Comparison of ENCODE assay signal across 10 mouse cellular contexts in the genomic region with DNA sequence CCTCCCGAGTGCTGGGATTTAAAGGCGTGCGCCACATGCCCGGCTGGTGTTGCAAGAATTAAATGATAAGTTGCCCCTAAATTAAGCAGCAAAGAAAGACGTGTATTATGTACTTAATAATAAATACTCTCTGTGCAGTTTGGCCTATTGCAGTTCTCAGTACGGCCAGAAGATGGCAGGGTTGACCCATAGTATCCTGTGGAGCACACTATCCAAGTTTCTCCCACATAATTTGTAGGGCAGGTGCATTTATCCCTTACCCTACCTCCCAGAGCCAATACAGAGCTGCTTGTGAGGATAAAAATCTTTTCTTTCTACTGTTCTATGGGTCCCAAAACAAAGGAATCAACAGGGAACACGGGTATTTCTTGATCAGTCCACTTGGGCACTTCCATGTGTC. TPM values are rescaled to one million over a fixed set of nuclear protein-coding genes. Genes with fewer than 3 reads are reported as not detected.
DNase-seq lines count a peak whose midpoint lies in the region; ATAC-seq and TF ChIP-seq lines count a peak whose summit lies in the region.
"Had no signal": no experiment of that assay in that cellular context is flagged by ENCODE, and none has a peak within 500 bp of the region (broad histone marks: within the 10 kb centered on the region; RNA-seq: fewer than 3 reads in every experiment).

No protein-coding gene starts in this region.

- H3K27ac ChIP-seq in intestine, postnatal 0 days (ENCODE audit: low read depth, low read length): no peak overlapping the region
- H3K27ac ChIP-seq in intestine, embryonic 15.5 days: no peak overlapping the region
- H3K27ac ChIP-seq in hindbrain, embryonic 14.5 days: no peak overlapping the region
- H3K27ac ChIP-seq in midbrain, embryonic 14.5 days (replicated peaks; ENCODE audit: low read depth, low read length): no peak overlapping the region

- no peak for ATAC-seq in intestine, postnatal 0 days
- no peak for ATAC-seq in intestine, embryonic 15.5 days
- ATAC-seq in hindbrain, embryonic 14.5 days (ENCODE audit: low FRiP score): peak; percentile 55; the same call in 1 of the 2 replicates
- no peak; the same call in 1 of the 2 replicates for ATAC-seq in midbrain, embryonic 14.5 days (ENCODE audit: low FRiP score, low TSS enrichment)

- H3K27me3 ChIP-seq in intestine, postnatal 0 days (replicated peaks; ENCODE audit: control insufficient read depth, insufficient read depth, low read length): no peaks in the 10 kb centered on the region
- H3K27me3 ChIP-seq in intestine, embryonic 15.5 days (replicated peaks): no peaks in the 10 kb centered on the region
- no peaks in the 10 kb centered on the region for H3K27me3 ChIP-seq in hindbrain, embryonic 14.5 days (ENCODE audit: control insufficient read depth, insufficient read depth, low read length)
- H3K27me3 ChIP-seq in midbrain, embryonic 14.5 days (ENCODE audit: control insufficient read depth, insufficient read depth, low read length): no peaks in the 10 kb centered on the region

- H3K9ac ChIP-seq in intestine, postnatal 0 days (ENCODE audit: low read depth, low read length): no peak overlapping the region
- no peak overlapping the region for H3K9ac ChIP-seq in intestine, embryonic 15.5 days
- H3K9ac ChIP-seq in hindbrain, embryonic 14.5 days: no peak overlapping the region
- no peak overlapping the region for H3K9ac ChIP-seq in midbrain, embryonic 14.5 days (replicated peaks; ENCODE audit: low read length)

- H3K4me3 ChIP-seq in intestine, postnatal 0 days (ENCODE audit: low read depth, low read length): no peak overlapping the region
- no peak overlapping the region for H3K4me3 ChIP-seq in intestine, embryonic 15.5 days (replicated peaks)
- no peak overlapping the region for H3K4me3 ChIP-seq in hindbrain, embryonic 14.5 days (replicated peaks; ENCODE audit: low read length)
- H3K4me3 ChIP-seq in midbrain, embryonic 14.5 days (replicated peaks; ENCODE audit: low read depth, low read length): no peak overlapping the region

- H3K36me3 ChIP-seq in intestine, postnatal 0 days (ENCODE audit: control insufficient read depth, insufficient read depth): no peaks in the 10 kb centered on the region
- no peaks in the 10 kb centered on the region for H3K36me3 ChIP-seq in intestine, embryonic 15.5 days
- no peaks in the 10 kb centered on the region for H3K36me3 ChIP-seq in hindbrain, embryonic 14.5 days (replicated peaks; ENCODE audit: control insufficient read depth, insufficient read depth)
- no peaks in the 10 kb centered on the region for H3K36me3 ChIP-seq in midbrain, embryonic 14.5 days (ENCODE audit: control insufficient read depth, insufficient read depth, low read length)

- DNase-seq in adrenal gland, postnatal 14 days: peak; percentile 56
- peak; percentile 27 for DNase-seq in fibroblast of lung, adult 2 months (ENCODE audit: low read depth)
- DNase-seq in hindbrain, embryonic 14.5 days (ENCODE audit: low spot score): peak; percentile 84
- DNase-seq in left cerebral cortex, postnatal 14 days (ENCODE audit: low spot score in 2 of 2): peak; percentile 27 to 72
- peak; percentile 87 for DNase-seq in midbrain, embryonic 14.5 days
- DNase-seq in testis, postnatal 10 days (ENCODE audit: low spot score): peak; percentile 74

- no peak overlapping the region for H3K4me2 ChIP-seq in intestine, postnatal 0 days (replicated peaks; ENCODE audit: low read depth)
- no peak overlapping the region for H3K4me2 ChIP-seq in intestine, embryonic 15.5 days (replicated peaks)
- no peak overlapping the region for H3K4me2 ChIP-seq in hindbrain, embryonic 14.5 days (replicated peaks)
- H3K4me2 ChIP-seq in midbrain, embryonic 14.5 days (ENCODE audit: low read length): no peak overlapping the region

- H3K9me3 ChIP-seq in intestine, postnatal 0 days (ENCODE audit: control insufficient read depth): no peaks in the 10 kb centered on the region
- H3K9me3 ChIP-seq in intestine, embryonic 15.5 days: no peaks in the 10 kb centered on the region
- no peaks in the 10 kb centered on the region for H3K9me3 ChIP-seq in hindbrain, embryonic 14.5 days (ENCODE audit: control insufficient read depth, low read length)
- H3K9me3 ChIP-seq in midbrain, embryonic 14.5 days (ENCODE audit: control insufficient read depth, low read length): no peaks in the 10 kb centered on the region

- H3K4me1 ChIP-seq in intestine, postnatal 0 days (replicated peaks; ENCODE audit: control insufficient read depth, insufficient read depth, low read length): no peaks in the 10 kb centered on the region
- no peaks in the 10 kb centered on the region for H3K4me1 ChIP-seq in intestine, embryonic 15.5 days (replicated peaks)
- no peaks in the 10 kb centered on the region for H3K4me1 ChIP-seq in hindbrain, embryonic 14.5 days (replicated peaks; ENCODE audit: control insufficient read depth, insufficient read depth, low read length)
- H3K4me1 ChIP-seq in midbrain, embryonic 14.5 days (ENCODE audit: control insufficient read depth, insufficient read depth, low read length): no peaks in the 10 kb centered on the region

- intact Hi-C loops in left cerebral cortex, postnatal 14 days (cut with DNase I): no loop called here

- TF ChIP-seq CTCF in intestine, postnatal 0 days (IDR thresholded peaks at IDR 0.05; ENCODE audit: low read depth): peak; percentile 87

- 16% methylated on average over 7 of the region's 7 CpGs for WGBS in intestine, postnatal 0 days
- WGBS in intestine, embryonic 15.5 days: 26% methylated on average over 7 of the region's 7 CpGs
- WGBS in hindbrain, embryonic 14.5 days: 28% methylated on average over 7 of the region's 7 CpGs
- whole genome bisulfite sequencing in midbrain, embryonic 14.5 days: 23% methylated on average over 7 of the region's 7 CpGs

RNA-seq across cellular contexts. Expression of a gene that starts 15.4 kb away (rescaled TPM):
- polyA plus RNA-seq in intestine, postnatal 0 days (2015; fragmentation: Nextera tagmentation; extraction: Ambion mirVana): 1.9 and 2.6 TPM in 2 replicates
- polyA plus RNA-seq in intestine, embryonic 15.5 days (2015; fragmentation: Nextera tagmentation; extraction: Ambion mirVana): 0.13 and 0.25 TPM in 2 replicates
- total RNA-seq in adrenal gland, postnatal 14 days (2021): 1.5 and 45.8 TPM in 2 replicates
- not detected in 2 replicates for polyA plus RNA-seq in hindbrain, embryonic 14.5 days (2014; fragmentation: Nextera tagmentation; extraction: Ambion mirVana)
- not detected for total RNA-seq in left cerebral cortex, postnatal 14 days (2021)
- polyA plus RNA-seq in midbrain, embryonic 14.5 days (2014; fragmentation: Nextera tagmentation; extraction: Ambion mirVana): not detected in 2 replicates
- total RNA-seq: left cerebral cortex, adult 8-10 months had no signal
- polyA plus RNA-seq: testis, adult 2 months had no signal

RNA-seq across cellular contexts. Expression of a gene that starts 42.1 kb away (rescaled TPM):
- 0.44 and 0.52 TPM in 2 replicates for polyA plus RNA-seq in intestine, postnatal 0 days (2015; fragmentation: Nextera tagmentation; extraction: Ambion mirVana)
- 1.8 TPM in 2 replicates for polyA plus RNA-seq in intestine, embryonic 15.5 days (2015; fragmentation: Nextera tagmentation; extraction: Ambion mirVana)
- total RNA-seq in adrenal gland, postnatal 14 days (2021): 1.7 and 15.3 TPM in 2 replicates
- 7.2 and 8.5 TPM in 2 replicates for polyA plus RNA-seq in hindbrain, embryonic 14.5 days (2014; fragmentation: Nextera tagmentation; extraction: Ambion mirVana)
- total RNA-seq in left cerebral cortex, postnatal 14 days (2021): 10 to 100 TPM; 18.1 to 18.2 TPM
- 6.9 and 7.1 TPM in 2 replicates for polyA plus RNA-seq in midbrain, embryonic 14.5 days (2014; fragmentation: Nextera tagmentation; extraction: Ambion mirVana)

Comparison
In these comparisons a context has a peak if more than half of its experiments do, and no peak if none do; other contexts are left out.
1. DNase-seq: peak in every context shown above with its lines; median percentile 87 in midbrain, embryonic 14.5 days; 84 in hindbrain, embryonic 14.5 days; 74 in testis, postnatal 10 days; 56 in adrenal gland, postnatal 14 days; 50 in left cerebral cortex, postnatal 14 days; 27 in fibroblast of lung, adult 2 months.